Mouse (Mus musculus) heart, embryonic 15.5 days (tissue): ENCODE data around the gene D430019H16Rik. TPM values are rescaled to one million over a fixed set of nuclear protein-coding genes. Genes with fewer than 3 reads are reported as not detected.

ENCODE experiments used
- ATAC-seq: fragments of 200-750 bp; cut with Nextera tagmentation; replicated peaks from 2 replicates; pipeline ENCODE4 v1.8.0; 2017; ENCODE audit warnings: low read depth, moderate TSS enrichment; ENCODE audit not compliant: insufficient number of reproducible peaks, insufficient read depth, low FRiP score
- H3K27ac ChIP-seq: fragments of 300-500 bp; sonication (generic); 2 replicates; pipeline ENCODE4 v1.5.1; 2015; ENCODE audit warnings: mild to moderate bottlenecking, inconsistent platforms
- H3K27me3 ChIP-seq: fragments of 300-500 bp; sonication (generic); 2 replicates; pipeline ENCODE4 v1.6.1; 2015; ENCODE audit warnings: inconsistent platforms
- H3K36me3 ChIP-seq: fragments of 300-500 bp; sonication (generic); 2 replicates; pipeline ENCODE4 v1.6.1; 2015; ENCODE audit warnings: mild to moderate bottlenecking, inconsistent platforms
- H3K4me1 ChIP-seq: fragments of 300-500 bp; sonication (generic); replicated peaks from 2 replicates; pipeline ENCODE4 v1.6.1; 2015; ENCODE audit warnings: inconsistent platforms
- H3K4me2 ChIP-seq: fragments of 300-500 bp; sonication (generic); 2 replicates; pipeline ENCODE4 v1.6.1; 2015; ENCODE audit warnings: inconsistent platforms, mild to moderate bottlenecking, moderate library complexity
- H3K4me3 ChIP-seq: fragments of 300-500 bp; sonication (generic); 2 replicates; pipeline ENCODE4 v1.5.1; 2015; ENCODE audit warnings: mild to moderate bottlenecking, inconsistent platforms
- H3K9ac ChIP-seq: fragments of 300-500 bp; sonication (generic); 2 replicates; pipeline ENCODE4 v1.6.1; 2015; ENCODE audit warnings: mild to moderate bottlenecking, inconsistent platforms
- H3K9me3 ChIP-seq: fragments of 300-500 bp; sonication (generic); replicated peaks from 2 replicates; pipeline ENCODE4 v1.6.1; 2016; ENCODE audit warnings: inconsistent platforms
- WGBS: fragments of 180-500 bp; shearing (Covaris S2); methylation state at CpG from one replicate; pipeline ENCODE4 v1.1.7; 2015; ENCODE audit warnings: mixed read lengths; 5-methylcytosine and 5-hydroxymethylcytosine counted together
- polyA plus RNA-seq: library from polyadenylated mRNA; unstranded; fragments of >200 nt; fragmentation: Nextera tagmentation; extraction: Ambion mirVana; gene quantifications from 2 replicates; pipeline ENCODE4 v1.2.1, GENCODE M21; 2015

D430019H16Rik gene
- polyA plus RNA-seq, 1 experiment from 2014 or later, result 0.24 TPM

DNA sequence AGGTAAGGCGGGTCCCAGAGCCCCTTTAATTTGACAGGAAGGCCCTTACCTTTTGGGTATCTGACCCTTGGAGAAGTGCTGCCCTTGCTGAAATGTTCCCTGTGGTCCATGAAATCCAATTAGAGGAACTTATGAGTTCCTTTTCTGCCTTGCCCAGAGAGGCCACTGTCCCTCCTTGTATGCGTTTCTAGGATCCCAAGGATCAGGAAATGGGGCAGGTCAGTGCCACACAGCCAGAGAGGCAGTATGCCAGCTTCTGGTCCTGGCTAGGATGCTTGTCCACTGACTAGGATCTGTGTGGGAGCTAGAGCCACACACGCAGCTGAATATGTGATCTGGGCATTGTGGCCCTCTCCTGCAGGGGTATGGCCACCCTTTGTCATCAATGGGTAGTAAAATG lies 36.6 kb downstream of the D430019H16Rik start:
- Histone ChIP-seq H3K4me2 (no peak overlapping the region), H3K9me3 (no peaks in the 10 kb centered on the region), H3K27ac (no peak overlapping the region), H3K36me3 (no peaks in the 10 kb centered on the region), H3K4me1 (peaks cover 8% of the 10 kb centered on the region; the same call in 1 of the 2 replicates), H3K9ac (no peak overlapping the region), H3K27me3 (peaks cover 7% of the 10 kb centered on the region; the same call in 1 of the 2 replicates), H3K4me3 (no peak overlapping the region)
- 78% methylated on average over 3 of the region's 3 CpGs for WGBS
- ATAC-seq, result no peak

DNA sequence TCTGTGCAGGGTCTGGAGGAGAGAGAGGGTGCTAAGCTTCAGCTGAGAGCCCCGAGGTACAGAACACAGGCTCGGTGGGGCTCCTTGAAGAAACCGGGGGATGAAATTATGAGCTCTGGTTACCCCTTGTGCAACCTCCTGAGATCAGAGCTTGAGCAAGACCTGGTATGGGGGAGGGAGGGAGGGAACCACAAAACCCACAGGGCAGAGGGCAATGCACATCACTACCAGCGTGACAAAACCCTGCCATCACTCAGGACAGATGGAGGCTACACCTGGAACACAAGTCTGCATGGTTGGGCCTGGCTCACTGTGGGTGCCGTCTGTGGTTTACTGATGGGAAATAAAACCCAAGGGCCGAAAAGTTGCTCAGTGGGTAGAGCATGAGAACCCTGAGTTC lies 37.1 kb downstream of the D430019H16Rik start:
- no peak overlapping the region for H3K27ac ChIP-seq
- peaks cover 8% of the 10 kb centered on the region; the same call in 1 of the 2 replicates for H3K27me3 ChIP-seq
- no peak overlapping the region for H3K4me3 ChIP-seq
- ATAC-seq, result no peak
- H3K4me2 ChIP-seq, result no peak overlapping the region
- H3K9me3 ChIP-seq, result no peaks in the 10 kb centered on the region
- WGBS, result 83% methylated on average over 6 of the region's 6 CpGs
- peaks cover 8% of the 10 kb centered on the region; the same call in 1 of the 2 replicates for H3K4me1 ChIP-seq
- H3K36me3 ChIP-seq, result no peaks in the 10 kb centered on the region
- no peak overlapping the region for H3K9ac ChIP-seq

DNA sequence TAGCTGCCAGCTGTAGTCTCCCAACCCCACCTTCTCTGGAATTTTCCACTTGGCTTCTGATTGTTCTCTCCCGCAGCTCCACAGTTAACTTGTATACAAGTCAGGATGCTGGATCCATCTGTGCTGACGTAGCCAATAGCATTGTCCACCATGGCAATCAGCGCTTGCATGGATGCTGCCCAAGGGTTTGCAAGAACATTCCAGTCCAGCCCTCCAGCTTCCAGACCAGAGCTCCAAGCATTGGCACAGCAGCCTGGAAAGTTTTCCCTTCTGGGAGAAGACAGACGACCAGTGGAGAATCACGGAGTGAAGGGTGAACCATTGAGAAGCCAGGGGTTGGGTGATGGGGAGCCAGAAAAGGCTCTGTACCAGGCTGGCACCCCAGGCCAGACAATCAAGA lies 41.1 kb downstream of the D430019H16Rik start:
- whole genome bisulfite sequencing, result 57% methylated on average over 5 of the region's 5 CpGs
- Histone ChIP-seq H3K27ac (no peak overlapping the region), H3K36me3 (no peaks in the 10 kb centered on the region)

DNA sequence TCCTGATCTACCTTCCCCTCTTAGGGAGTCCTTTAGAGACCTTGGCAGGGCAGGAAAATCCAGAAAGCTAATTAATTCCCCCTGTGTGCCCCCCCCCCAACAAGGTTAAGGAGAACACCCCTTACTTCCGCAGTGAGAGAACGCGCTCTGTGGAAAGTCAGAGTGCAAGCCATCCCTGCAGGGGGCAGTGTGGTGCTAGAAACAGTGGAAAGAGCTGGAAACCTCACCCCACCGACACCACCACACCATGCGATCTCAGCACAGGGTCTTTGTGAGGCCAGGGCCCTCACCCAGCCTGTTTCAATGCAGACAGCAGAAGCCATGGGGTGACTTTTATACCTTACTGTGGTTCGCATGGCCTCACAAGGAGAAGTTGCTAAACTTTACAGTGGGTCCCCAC lies 44.2 kb downstream of the D430019H16Rik start:
- ATAC-seq, result no peak; the same call in 1 of the 2 replicates
- peaks cover 26% of the 10 kb centered on the region for H3K27me3 ChIP-seq
- no peak overlapping the region for H3K27ac ChIP-seq
- peaks cover 17% of the 10 kb centered on the region for H3K4me1 ChIP-seq
- no peaks in the 10 kb centered on the region for H3K9me3 ChIP-seq
- H3K4me2 ChIP-seq, result no peak overlapping the region
- no peaks in the 10 kb centered on the region for H3K36me3 ChIP-seq
- 12% methylated on average over 6 of the region's 6 CpGs for WGBS
- H3K4me3 ChIP-seq, result no peak overlapping the region
- no peak overlapping the region for H3K9ac ChIP-seq

More for the DNA sequence above, 41.1 kb downstream of the D430019H16Rik start:
- ATAC-seq, result no peak
- Histone ChIP-seq H3K9ac (no peak overlapping the region), H3K4me2 (no peak overlapping the region), H3K9me3 (no peaks in the 10 kb centered on the region), H3K4me1 (peaks cover 10% of the 10 kb centered on the region; the same call in 1 of the 2 replicates), H3K27me3 (peaks cover 29% of the 10 kb centered on the region), H3K4me3 (no peak overlapping the region)

DNA sequence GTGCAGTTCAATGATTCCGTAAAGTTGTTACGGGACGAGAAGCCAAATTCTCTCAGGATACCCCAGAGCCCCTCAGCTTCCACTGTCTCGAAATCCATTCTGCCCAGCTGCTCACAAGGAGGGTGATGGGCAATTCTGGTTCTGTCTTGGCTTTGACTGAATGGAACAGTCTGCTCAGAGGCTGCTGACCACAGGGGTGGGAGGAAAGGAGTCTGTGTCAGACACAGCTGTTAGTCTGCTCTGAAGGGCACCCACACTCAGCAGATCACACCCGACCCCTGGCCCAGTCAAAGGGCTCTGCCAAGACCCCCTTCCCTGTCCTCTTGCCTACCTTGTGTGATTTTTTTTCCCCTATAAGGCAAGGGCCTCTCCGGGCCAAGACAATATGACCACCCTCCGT lies 44.8 kb downstream of the D430019H16Rik start:
- no peak overlapping the region for H3K4me3 ChIP-seq
- peaks cover 17% of the 10 kb centered on the region for H3K4me1 ChIP-seq
- H3K4me2 ChIP-seq, result no peak overlapping the region
- ATAC-seq, result no peak
- H3K36me3 ChIP-seq, result no peaks in the 10 kb centered on the region
- no peaks in the 10 kb centered on the region for H3K9me3 ChIP-seq
- 92% methylated on average over 7 of the region's 7 CpGs for WGBS
- H3K27ac ChIP-seq, result no peak overlapping the region
- H3K27me3 ChIP-seq, result peaks cover 26% of the 10 kb centered on the region
- no peak overlapping the region for H3K9ac ChIP-seq

DNA sequence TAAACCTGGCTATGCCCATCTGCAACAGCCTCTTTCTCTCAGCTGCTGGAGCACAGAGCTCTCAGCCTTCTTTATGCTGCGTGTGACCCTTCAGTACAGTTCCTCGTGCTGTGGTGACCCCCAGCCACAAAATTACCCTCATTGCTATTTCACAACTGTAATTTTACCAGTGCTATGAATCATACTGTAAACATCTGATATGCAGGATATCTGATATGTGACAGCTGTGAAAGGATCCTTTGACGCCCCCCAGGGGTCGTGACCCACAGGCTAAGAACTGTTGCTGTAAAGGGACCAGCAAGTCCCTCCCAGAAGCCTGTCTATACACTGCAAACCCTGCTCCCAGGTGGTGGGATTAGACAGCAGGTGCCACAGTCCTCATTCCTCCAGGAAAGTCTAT lies 45.2 kb downstream of the D430019H16Rik start:
- WGBS, result 71% methylated on average over 4 of the region's 4 CpGs
- no peak overlapping the region for H3K27ac ChIP-seq
- H3K4me2 ChIP-seq, result no peak overlapping the region
- H3K4me1 ChIP-seq, result peaks cover 15% of the 10 kb centered on the region
- H3K27me3 ChIP-seq, result peaks cover 26% of the 10 kb centered on the region
- no peak overlapping the region for H3K4me3 ChIP-seq
- no peaks in the 10 kb centered on the region for H3K9me3 ChIP-seq
- H3K9ac ChIP-seq, result no peak overlapping the region
- no peaks in the 10 kb centered on the region for H3K36me3 ChIP-seq
- no peak for ATAC-seq

DNA sequence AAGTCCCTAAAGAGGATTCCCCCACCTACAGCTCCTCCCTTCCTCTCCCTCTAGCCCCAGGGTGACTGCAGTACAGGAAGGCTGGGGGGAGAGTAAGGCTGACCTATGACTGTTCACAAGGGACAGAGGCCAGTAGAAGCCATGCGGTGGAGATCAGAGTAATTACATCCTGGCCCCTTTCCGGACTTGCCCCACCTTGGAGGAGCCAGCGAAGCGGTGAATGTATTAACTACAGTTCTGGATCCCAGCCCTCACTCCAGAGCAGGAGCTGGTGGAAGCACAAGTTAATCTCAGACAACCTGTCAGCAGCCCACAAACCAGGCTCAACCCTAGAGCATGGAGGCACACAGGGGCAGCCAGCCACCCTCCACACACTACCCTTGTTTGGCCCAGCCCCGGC lies 47.3 kb downstream of the D430019H16Rik start:
- Histone ChIP-seq H3K4me1 (peaks cover 8% of the 10 kb centered on the region), H3K36me3 (no peaks in the 10 kb centered on the region), H3K27ac (no peak overlapping the region), H3K27me3 (peaks cover 24% of the 10 kb centered on the region), H3K9me3 (no peaks in the 10 kb centered on the region), H3K4me2 (no peak overlapping the region), H3K9ac (no peak overlapping the region), H3K4me3 (no peak overlapping the region)
- WGBS, result 39% methylated on average over 5 of the region's 5 CpGs
- no peak for ATAC-seq

DNA sequence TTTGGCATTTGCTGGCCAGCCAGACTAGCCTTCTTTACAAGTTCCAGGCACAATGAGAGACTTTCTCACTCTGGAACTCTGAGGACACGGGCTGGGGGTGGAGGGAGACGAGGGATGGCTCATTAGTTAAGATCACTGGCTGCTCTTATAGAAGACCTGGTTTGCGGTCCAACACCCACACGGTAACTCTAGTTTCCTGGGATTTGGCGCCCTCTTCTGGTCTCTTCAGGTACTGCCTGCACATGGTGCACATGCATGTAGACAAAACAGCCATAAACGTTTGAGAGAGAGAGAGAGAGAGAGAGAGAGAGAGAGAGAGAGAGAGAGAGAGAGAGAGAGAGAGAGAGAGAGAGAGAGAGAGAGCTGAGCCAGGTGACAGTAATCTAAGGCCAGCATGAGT lies 51.1 kb downstream of the D430019H16Rik start:
- Histone ChIP-seq H3K9me3 (no peaks in the 10 kb centered on the region), H3K36me3 (no peaks in the 10 kb centered on the region), H3K27me3 (no peaks in the 10 kb centered on the region; the same call in 1 of the 2 replicates), H3K4me3 (no peak overlapping the region), H3K9ac (no peak overlapping the region), H3K4me2 (no peak overlapping the region), H3K27ac (no peak overlapping the region), H3K4me1 (peaks cover 6% of the 10 kb centered on the region)
- WGBS, result 70% methylated on average over 6 of the region's 6 CpGs
- no peak for ATAC-seq

DNA sequence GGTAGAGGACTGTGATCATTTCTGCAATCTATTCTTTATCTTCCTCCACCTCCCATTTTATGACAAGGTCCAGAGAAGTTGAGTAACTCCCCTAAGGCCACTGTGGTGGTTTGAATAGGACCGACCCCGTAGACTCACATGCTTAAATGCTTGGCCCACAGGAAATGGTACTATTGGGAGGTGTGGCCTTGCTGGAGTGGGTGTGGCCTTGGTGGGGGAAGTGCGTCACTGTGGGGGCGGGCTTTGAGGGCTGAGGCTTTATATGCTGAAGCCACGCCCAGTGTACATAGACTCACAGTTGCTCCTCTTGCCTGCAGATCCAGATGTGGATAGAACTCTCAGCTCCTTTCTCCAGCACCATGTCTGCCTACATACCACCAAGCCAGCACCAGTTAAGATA lies 57.5 kb downstream of the D430019H16Rik start:
- Histone ChIP-seq H3K27ac (peak overlapping the region; percentile 72), H3K9me3 (no peaks in the 10 kb centered on the region), H3K4me3 (no peak overlapping the region), H3K4me1 (peaks cover 15% of the 10 kb centered on the region), H3K27me3 (peaks cover 17% of the 10 kb centered on the region), H3K9ac (no peak overlapping the region), H3K36me3 (no peaks in the 10 kb centered on the region), H3K4me2 (no peak overlapping the region)
- 86% methylated on average over 5 of the region's 5 CpGs for WGBS
- ATAC-seq, result no peak

DNA sequence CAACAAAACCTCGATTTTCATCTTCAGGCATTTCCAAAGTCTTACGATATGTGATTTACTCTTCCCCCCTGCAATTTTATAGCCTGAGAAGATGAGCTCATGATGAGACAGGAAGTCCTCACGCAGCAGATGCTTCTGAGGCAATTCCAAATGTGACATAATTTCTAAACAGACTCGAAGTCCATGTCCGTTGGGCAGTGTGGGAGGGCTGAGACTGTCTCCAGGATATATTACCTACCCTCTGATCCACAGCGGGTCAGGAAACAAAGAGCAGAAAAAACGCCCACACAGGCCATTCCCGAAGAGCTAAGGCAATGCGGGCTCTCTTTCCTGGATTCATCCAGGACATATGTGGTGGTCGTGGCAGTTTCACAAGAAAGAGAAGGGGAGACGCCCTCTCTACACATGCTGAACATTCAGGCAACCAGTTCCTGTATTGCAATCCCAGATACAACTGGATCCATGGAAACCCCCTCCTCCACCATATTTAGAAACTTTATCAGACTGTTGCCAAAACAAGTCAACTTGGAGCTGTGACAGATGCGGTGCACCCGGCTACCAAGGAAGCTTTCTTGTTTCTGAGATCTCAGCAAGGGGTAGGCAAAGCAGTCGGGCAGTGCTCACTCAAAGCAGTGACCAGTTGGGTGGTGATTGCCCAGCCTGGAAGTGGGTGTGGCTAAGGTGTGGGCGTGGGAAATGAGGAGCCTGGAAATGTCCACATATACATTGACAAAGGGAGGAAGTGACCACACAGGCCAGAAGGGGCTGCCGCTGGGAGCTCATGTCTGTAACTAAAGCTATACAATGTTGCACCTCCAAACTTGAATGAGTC lies 58.2 kb downstream of the D430019H16Rik start:
- peak overlapping the region; percentile 4; the same call in 1 of the 2 replicates for H3K4me2 ChIP-seq
- WGBS, result 57% methylated on average over 16 of the region's 16 CpGs
- H3K27ac ChIP-seq, result peak overlapping the region; percentile 72

DNA sequence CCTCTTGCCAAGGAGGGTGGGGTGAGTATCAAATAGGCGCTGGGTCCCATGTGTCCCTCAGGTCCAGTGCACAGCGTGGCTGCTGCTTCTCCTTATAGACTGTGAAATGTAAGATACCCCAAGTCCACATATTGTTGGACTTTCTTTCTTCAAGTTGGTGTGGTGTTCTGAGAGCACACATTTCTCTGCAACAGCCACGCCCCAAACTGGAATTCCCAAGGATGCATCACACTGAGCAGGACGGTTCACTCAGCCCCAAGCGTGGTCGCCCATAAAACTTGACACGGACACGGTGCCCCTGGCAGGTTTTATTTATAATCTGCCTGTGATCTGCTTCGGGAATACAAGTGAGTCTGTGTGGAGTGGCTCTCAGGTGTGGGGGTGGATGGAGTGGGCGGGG lies 60.5 kb downstream of the D430019H16Rik start:
- Histone ChIP-seq H3K4me2 (no peak overlapping the region), H3K4me3 (no peak overlapping the region), H3K9me3 (no peaks in the 10 kb centered on the region), H3K27me3 (peaks cover 20% of the 10 kb centered on the region), H3K4me1 (peaks cover 31% of the 10 kb centered on the region), H3K27ac (no peak overlapping the region), H3K9ac (no peak overlapping the region), H3K36me3 (no peaks in the 10 kb centered on the region)
- WGBS, result 75% methylated on average over 10 of the region's 10 CpGs
- ATAC-seq, result no peak

More for the DNA sequence above, 58.2 kb downstream of the D430019H16Rik start:
- H3K9ac ChIP-seq, result no peak overlapping the region
- peak; percentile 44 for ATAC-seq
- H3K36me3 ChIP-seq, result no peaks in the 10 kb centered on the region
- peaks cover 20% of the 10 kb centered on the region for H3K27me3 ChIP-seq
- H3K9me3 ChIP-seq, result no peaks in the 10 kb centered on the region
- no peak overlapping the region for H3K4me3 ChIP-seq
- peaks cover 17% of the 10 kb centered on the region for H3K4me1 ChIP-seq
